Mouse (Mus musculus): ENCODE results near the gene Stard13. TPM values are rescaled to one million over a fixed set of nuclear protein-coding genes. Genes with fewer than 3 reads are reported as not detected.

Stard13 gene
- total RNA-seq, 2 experiments from 2014 or later: not detected

DNA sequence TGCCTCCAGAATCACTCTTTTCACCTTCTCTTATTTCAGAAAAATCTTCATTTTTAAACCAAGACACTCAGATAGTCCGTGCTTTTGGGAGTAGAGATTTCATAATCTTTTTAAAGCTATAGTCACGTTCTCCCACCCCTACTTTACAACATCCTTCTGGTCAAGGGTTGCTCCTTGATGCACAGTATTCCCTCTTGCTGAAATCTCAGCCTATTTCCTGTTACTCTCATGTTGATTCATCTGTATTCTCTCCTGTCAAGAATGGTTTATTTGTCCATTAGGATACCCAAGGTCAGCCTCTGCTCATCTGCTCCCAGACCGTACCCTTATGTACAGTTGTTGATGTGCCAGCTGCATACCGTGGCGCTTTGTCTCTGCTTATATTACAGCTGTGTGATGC, 89.7 kb downstream of the Stard13 start:
- no peak for ATAC-seq (replicated peaks; ENCODE audit: poor library complexity)

DNA sequence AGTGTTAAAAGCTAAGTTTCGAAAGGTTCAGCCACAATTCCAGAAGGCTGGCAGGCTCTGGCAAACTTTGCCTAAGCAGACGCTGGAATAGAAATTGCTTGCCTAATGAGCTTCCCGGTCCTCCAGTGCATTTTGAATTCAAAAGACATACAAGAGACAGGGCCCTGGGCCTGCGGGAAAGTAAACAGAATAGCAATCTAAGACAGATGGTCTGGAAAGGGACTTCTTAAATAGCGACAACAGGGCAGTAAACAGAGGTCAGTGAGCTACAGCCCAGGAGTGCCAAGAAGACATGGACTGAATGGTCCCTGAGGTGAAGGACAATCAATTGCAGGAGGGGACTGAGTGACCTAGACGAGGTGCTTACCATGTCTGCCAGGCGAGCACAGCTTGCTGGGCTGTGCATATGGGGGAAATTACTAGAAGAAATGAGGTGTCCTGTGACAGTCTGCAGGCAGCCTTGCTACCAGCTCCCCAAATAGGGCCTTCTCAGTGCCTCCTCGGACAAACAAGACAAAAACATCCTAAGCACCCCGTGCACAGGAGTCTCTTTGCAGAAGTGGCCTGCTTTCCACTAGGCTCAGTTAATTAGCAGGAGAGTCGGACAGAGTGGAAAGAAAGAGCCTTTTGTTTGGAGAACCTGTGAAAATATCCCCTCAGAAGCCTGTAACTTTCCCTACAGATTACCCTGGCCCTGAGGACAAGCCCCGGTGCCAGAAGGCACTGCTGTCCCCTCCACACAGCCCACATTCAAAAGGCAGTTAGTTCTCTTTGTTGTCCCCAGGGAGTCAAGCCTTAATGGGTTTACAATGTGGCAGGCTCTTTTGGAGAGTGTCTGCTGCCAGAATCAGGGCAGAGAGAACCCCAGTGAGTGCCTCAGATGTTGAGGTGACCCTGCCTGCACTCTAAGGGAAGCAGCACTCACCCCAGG, 90.7 kb downstream of the Stard13 start:
- ATAC-seq (replicated peaks; ENCODE audit: poor library complexity): no peak

DNA sequence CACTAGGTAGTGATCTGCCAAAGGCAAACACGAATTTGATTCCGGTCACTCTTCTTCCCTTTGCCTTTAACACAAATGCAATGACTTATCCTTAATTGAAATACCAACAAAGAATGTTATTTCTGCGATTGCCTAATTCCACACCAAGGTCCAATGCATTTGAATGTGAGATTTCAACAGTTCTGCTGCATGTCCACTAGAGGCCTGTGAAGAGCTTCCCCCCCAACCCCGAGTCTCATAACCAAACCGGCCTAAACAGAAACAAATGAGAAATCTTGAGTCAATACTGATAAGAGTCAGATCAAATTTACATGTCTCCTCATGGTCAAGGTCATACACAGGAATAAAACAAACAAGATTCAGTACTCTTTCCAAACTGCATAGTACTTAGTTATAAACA, 91.4 kb downstream of the Stard13 start:
- ATAC-seq (replicated peaks; ENCODE audit: poor library complexity): peak; percentile 85

GRCm38 (mm10) chr5:151137901-151138300, 95.7 kb downstream of the Stard13 start:
- ATAC-seq (replicated peaks; ENCODE audit: poor library complexity): peak; percentile 33; the same call in 1 of the 2 replicates

GRCm38 (mm10) chr5:151137311-151137710, 96.3 kb downstream of the Stard13 start:
- no peak for ATAC-seq (replicated peaks; ENCODE audit: poor library complexity)

- ATAC-seq (replicated peaks; ENCODE audit: poor library complexity): peak; percentile 78
Measured at GRCm38 (mm10) chr5:151135965-151136364, 97.7 kb downstream of the Stard13 start.

DNA sequence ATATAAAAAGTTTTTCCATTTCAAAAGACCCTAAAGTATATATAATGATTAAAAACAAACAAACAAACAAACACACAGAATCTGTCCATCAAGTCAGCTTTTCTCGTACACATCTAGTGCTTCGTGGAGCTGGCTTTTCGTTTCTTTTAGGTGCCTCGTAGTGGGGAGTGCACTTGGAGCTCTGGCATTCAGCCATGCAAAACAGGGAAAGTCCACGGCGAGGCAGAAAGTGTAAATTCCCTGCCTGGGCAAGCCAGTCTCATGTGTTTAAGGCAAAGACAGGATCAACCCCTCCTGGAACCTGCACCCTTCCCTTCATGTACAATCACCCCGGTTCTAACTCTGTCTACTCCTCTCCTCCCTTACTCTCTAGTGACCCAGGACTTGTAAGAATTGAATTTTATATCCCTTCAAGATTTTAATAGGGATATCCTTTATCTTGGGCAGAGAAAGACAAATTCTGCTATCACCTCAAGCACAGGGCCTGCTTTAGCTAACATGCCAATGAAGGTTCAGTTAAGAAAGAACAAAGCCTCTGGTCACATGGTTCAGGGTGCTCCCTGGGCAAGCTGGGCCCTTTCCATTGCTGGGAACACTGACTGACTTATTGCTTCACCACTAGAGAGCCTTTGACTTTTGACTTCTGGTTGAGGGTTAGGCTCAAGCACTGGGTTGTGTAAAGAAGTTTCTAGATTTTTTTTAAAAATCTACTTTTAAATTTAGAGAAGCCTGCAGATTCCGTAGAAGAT, 98.4 kb downstream of the Stard13 start:
- no peak for ATAC-seq (replicated peaks; ENCODE audit: poor library complexity)

DNA sequence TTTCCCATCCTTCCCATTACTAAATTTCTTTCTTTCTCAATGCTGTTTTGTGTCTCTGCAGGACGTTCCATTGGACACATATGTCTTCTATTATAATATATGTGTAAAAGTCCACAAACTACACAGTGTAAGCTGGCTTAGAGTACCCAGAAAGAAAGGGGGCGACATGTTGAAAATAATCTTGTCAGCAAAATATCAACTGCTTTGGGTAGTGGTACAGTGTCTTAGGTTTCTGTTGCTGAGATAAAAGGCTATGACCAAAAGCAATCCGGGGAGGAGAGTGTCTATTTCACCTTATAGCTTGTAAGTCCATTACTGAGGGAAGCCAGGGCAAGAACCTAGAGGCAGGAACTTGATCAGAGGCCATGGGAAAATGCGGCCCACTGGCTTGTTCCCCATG, 99.4 kb downstream of the Stard13 start:
- ATAC-seq (replicated peaks; ENCODE audit: poor library complexity): no peak

DNA sequence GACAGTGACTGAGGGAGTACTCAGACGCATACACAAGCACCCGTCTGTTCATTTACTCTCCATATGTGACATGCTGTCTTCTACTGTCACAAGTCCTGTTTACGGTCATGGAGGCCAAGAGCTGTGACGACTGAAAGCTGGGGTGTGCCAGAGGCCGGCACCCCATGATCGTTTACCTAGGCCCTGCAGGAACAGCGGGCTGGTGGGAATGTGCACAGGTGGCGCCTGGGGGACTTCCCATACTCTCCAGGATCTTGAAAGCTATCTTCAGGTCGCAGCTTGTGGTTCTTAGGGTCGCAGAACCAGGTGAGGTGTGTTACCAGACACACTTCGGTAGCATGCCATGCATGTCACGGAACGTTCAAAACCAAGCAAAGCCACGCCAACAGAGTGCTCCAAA, 99.9 kb downstream of the Stard13 start:
- ATAC-seq (replicated peaks; ENCODE audit: poor library complexity): no peak

- no peak for ATAC-seq (replicated peaks; ENCODE audit: poor library complexity)
Measured at GRCm38 (mm10) chr5:151129762-151130161, 103.9 kb downstream of the Stard13 start.

DNA sequence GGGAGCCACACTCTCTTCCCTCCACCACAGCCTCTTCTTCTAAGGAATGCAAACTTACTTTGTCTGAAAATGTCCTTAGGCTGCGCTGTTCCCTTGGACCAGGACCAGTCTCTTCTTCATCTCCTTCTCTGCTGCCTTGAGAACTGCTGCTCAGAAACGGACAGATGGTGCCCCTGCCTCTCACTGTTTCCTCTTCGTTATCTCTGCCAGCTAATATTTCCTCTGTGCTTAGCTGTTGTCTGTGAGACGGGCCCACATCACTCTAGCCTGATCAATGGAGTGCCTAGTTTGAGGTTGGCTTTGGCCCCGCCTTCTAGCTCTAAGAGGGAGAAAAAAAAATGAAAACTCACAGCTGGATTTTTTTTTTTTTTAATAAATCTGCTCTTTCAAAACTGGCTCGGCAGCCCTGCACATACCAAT, 106.3 kb downstream of the Stard13 start:
- 0 out of 2 replicates have a peak, but pooled peaks have one; percentile 39 for ATAC-seq (replicated peaks; ENCODE audit: poor library complexity)

DNA sequence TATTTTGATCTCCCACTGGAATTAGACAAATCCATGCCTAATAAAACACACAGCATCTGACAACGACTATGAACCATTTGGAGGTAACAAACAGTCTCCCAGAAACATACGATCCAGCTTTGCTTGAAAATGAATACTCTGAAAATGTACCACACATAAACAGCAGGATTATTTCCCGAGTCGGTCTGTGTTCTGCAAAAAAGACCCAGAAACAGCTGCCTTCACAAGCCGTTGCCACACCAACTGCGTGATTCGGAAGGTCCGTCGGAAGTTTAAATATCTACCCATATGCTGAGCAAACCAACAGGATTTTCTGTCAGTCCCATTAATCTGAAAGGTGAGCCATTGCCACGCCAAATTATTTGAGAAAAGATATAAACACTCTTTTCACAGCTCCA, 107.0 kb downstream of the Stard13 start:
- no peak for ATAC-seq (replicated peaks; ENCODE audit: poor library complexity)

GRCm38 (mm10) chr5:151125985-151126607, 107.5 kb downstream of the Stard13 start:
- no peak for ATAC-seq (replicated peaks; ENCODE audit: poor library complexity)

- ATAC-seq (replicated peaks; ENCODE audit: poor library complexity): no peak
Measured at GRCm38 (mm10) chr5:151117846-151118245, 115.8 kb downstream of the Stard13 start.

DNA sequence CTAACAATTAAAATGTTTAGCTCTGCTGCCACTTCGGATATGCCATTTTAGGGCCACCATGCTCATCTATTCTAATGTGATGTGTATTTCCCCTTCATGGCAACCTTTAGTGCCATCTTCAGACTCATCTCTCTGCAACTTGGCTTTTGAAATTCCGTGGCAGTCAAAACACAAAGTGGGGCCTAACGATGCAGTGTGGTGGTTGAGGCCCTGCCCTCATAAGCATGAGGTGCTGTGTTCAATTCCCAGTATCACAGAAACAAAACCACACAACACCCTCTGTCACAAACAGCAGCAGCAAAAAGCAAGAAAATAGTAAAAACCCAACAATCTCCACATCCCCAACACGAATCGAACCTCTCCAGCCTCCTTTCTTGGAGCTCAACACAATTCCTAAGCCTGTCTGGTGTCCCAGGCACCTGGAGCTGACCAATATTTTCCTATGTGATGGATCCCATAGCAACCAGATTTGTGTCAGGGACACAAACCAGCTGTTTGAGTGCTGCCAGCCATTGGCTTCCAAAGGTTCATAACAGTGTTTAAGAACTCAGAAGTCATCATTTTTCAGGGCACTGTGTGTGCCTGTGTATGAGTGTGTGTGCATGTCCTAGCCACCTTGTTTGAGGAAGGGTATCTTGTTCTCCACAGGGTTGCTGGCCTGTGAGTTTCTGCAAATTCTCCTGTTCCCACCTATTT, 117.3 kb downstream of the Stard13 start:
- no peak for ATAC-seq (replicated peaks; ENCODE audit: poor library complexity)

DNA sequence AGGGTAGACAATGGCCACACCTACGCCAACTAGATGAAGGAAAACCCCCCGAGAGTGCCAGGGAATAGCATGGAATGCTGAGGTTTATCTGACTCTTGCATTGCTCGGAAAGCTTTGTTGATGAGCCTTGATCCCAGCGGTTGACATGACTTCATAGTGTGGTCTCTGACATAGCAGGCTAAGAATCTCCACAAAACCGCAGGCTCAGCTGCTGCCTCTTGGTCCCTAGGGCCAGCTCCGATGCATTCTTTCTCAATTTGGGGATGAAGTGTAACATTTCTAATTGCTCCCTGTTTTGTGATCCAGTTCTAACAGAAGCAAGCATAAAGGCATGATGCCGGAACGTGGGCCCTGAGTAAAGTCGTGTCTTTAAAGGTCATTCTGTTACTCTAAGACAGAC, 120.9 kb downstream of the Stard13 start:
- ATAC-seq (replicated peaks; ENCODE audit: poor library complexity): no peak

DNA sequence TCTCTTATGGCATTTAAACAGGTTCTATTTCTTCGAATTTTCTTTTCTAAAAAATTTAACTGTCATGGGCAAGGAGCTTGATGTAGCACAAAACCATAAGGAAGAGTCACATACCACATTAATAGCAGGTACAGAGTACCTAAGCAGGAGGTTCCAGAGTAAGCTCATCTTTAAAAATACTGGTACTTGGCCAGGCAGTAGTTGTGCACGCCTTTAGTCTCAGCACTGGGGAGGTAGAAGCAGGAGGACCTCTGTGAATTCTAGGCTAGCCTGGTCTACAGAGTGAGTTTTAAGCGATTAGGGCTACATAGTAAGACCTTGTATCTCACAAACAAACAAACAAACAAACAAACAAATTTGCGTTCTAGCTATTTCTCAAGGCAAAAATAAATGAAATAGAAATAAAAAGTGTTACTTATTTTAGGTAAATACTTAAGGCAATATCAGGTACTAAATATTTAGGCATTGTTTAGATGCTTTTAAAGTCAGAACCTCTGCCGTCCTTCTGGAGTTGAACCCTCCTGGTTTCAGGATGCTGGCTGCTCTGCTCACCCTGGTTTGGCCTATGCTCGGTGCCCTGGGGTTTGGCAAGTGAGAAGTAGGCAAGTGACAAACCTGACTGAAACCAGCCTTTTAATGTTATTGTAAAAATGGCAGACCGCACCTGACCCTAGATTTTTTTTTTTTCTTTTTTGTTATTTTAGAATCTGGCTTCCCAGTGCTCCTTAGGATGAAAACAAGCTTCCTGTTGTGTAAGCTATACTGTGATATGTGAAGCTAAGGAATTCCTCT, 122.4 kb downstream of the Stard13 start:
- no peak for ATAC-seq (replicated peaks; ENCODE audit: poor library complexity)

- ATAC-seq (replicated peaks; ENCODE audit: poor library complexity): no peak
Measured at GRCm38 (mm10) chr5:151110461-151110908, 123.2 kb downstream of the Stard13 start.

DNA sequence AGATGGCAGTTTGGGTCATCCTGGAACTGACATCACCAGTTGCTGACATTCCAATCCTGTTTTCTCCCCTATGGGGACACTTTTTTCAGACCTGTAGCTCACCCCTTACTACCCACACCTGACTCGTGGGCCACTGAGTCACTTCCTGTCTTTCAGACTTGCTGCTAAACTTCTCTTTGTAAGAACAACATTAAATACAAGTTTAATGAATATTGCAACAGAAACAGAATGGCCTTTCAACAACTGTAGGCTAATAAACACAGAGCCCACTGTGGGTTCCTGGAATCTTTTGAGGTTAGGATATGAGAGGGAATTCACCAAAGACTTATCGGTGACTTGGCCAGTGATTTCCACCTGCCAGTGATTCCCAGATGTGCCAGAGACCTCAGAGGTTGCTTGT, 123.8 kb downstream of the Stard13 start:
- ATAC-seq (replicated peaks; ENCODE audit: poor library complexity): no peak

- no peak for ATAC-seq (replicated peaks; ENCODE audit: poor library complexity)
Measured at GRCm38 (mm10) chr5:151108955-151109354, 124.7 kb downstream of the Stard13 start.

Measured in megakaryocyte progenitor cell, adult 5-6 weeks (primary cell).